Mouse (Mus musculus) neural tube, embryonic 11.5 days (tissue): ENCODE results near the gene Gm6034. TPM values are rescaled to one million over a fixed set of nuclear protein-coding genes. Genes with fewer than 3 reads are reported as not detected.

Experiments used
- polyA plus RNA-seq: library from polyadenylated mRNA; unstranded; fragments of >200 nt; fragmentation: Nextera tagmentation; extraction: Ambion mirVana; gene quantifications from 2 replicates; pipeline ENCODE4 v1.2.1, GENCODE M21; 2014

Gene Gm6034
- polyA plus RNA-seq, 1 experiment from 2014 or later: not detected

Other genes starting within 250 kb of the Gm6034 start
- gene Ier3, start 221.3 kb upstream of the Gm6034 start, polyA plus RNA-seq: 2.0 and 2.8 TPM in 2 replicates
- gene Flot1, start 219.7 kb upstream of the Gm6034 start, polyA plus RNA-seq: 48.5 and 52.3 TPM in 2 replicates
- gene Tubb5, start 204.7 kb upstream of the Gm6034 start, polyA plus RNA-seq: 1,543 and 1,545 TPM in 2 replicates
- gene Mdc1, start 201.4 kb upstream of the Gm6034 start, polyA plus RNA-seq: 15.0 and 18.3 TPM in 2 replicates
- 47.3 and 50.3 TPM in 2 replicates for gene Nrm, start 181.6 kb upstream of the Gm6034 start, polyA plus RNA-seq
- 34.9 and 39.3 TPM in 2 replicates for gene Ppp1r18, start 177.4 kb upstream of the Gm6034 start, polyA plus RNA-seq
- 42.9 and 51.3 TPM in 2 replicates for gene Dhx16, start 163.1 kb upstream of the Gm6034 start, polyA plus RNA-seq
- 23.7 and 28.5 TPM in 2 replicates for gene 2310061I04Rik, start 145.5 kb upstream of the Gm6034 start, polyA plus RNA-seq
- 213 and 214 TPM in 2 replicates for gene Atat1, start 132.9 kb upstream of the Gm6034 start, polyA plus RNA-seq
- 67.9 and 72.0 TPM in 2 replicates for gene Mrps18b, start 126.6 kb upstream of the Gm6034 start, polyA plus RNA-seq
- gene Ppp1r10, start 126.5 kb upstream of the Gm6034 start, polyA plus RNA-seq: 48.9 and 49.3 TPM in 2 replicates
- gene Abcf1, start 73.2 kb upstream of the Gm6034 start, polyA plus RNA-seq: 103 and 113 TPM in 2 replicates
- 35.7 and 36.5 TPM in 2 replicates for gene Gnl1, start 63.1 kb upstream of the Gm6034 start, polyA plus RNA-seq
- gene Prr3, start 62.7 kb upstream of the Gm6034 start, polyA plus RNA-seq: 39.3 and 44.4 TPM in 2 replicates
- 3.5 and 3.6 TPM in 2 replicates for gene H2-T24, start 22.4 kb upstream of the Gm6034 start, polyA plus RNA-seq
- 2.7 and 3.0 TPM in 2 replicates for gene H2-T23, start 10.1 kb upstream of the Gm6034 start, polyA plus RNA-seq
- 9.2 and 10.2 TPM in 2 replicates for gene H2-T22, start 214 bp upstream of the Gm6034 start, polyA plus RNA-seq
- gene Gm11127, start 15.4 kb downstream of the Gm6034 start, polyA plus RNA-seq: not detected in 2 replicates
- gene Gm19684, start 78.7 kb downstream of the Gm6034 start, polyA plus RNA-seq: not detected in 2 replicates
- not detected in 2 replicates for gene Gm7030, start 86.5 kb downstream of the Gm6034 start, polyA plus RNA-seq
- not detected in 2 replicates for gene Gm8909, start 125.6 kb downstream of the Gm6034 start, polyA plus RNA-seq
- not detected in 2 replicates for gene H2-T3, start 147.3 kb downstream of the Gm6034 start, polyA plus RNA-seq
- 86.5 and 87.2 TPM in 2 replicates for gene Rpp21, start 215.1 kb downstream of the Gm6034 start, polyA plus RNA-seq
- 18.0 and 19.8 TPM in 2 replicates for gene Trim39, start 229.3 kb downstream of the Gm6034 start, polyA plus RNA-seq
- gene H2-M10.2, start 243.5 kb downstream of the Gm6034 start, polyA plus RNA-seq: not detected in 2 replicates